Mouse (Mus musculus) layer of hippocampus, adult 18-20 months (tissue): ENCODE measurements around the gene Tfpt. TPM values are rescaled to one million over a fixed set of nuclear protein-coding genes. Genes with fewer than 3 reads are reported as not detected.
"Not testable (repeated sequence)": the region's sequence is repeated elsewhere in the genome, so short reads cannot be mapped to it uniquely, and the experiment has no call there.

Source experiments
- DNase-seq, 2 experiments: peaks; one replicate each; pipeline ENCODE4 v3.0.0; 2022; ENCODE audit warnings: low spot score in 2 of 2
- total RNA-seq, 2 experiments: library from RNA; stranded (reverse); gene quantifications; 2 replicates each; pipeline ENCODE4 v1.2.3; 2021

Gene Tfpt
- total RNA-seq, 2 experiments from 2014 or later, result 39.2 to 44.2 TPM

DNA sequence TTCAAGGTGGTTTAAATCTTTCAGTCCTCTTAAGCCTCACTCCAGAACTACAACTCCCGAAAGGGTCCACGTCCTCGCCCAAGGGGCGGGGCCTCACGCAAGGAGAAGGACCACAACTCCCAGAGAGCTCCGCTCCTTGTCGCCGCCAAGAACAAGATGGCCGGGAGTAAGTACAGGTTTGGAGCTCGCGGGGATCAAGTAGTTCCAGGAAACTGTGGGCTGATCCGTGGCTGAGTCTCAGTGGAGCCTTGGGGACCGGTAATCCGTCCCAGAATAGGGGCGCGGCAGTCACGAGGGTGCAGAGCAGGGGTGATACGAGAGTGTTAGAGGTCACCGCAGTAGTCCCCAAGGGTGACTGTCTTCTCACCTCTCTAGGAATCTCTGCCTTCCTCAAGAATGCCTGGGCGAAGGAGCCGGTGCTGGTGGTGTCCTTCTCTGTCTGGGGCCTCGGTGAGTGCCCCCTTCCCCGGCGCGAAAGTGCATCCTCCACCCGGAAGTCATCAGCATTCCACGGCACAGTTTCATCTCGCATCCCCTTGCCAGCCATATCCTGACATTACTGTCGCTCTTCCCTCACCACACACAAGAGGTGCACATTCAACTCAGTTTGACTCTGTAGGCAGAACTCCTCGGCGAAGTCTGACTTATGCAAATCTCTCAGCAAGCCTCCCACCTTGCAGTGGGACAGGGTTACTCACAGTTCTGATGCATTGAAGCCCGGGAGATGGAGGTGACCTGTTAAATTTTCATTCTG lies 12.3 kb downstream of the Tfpt start, which contains the start of gene Ndufa3:
Ndufa3 (plus strand) TSS at position 132 of the 754 bp plus-strand sequence.
- DNase-seq, result peak; percentile 86 to 90

DNA sequence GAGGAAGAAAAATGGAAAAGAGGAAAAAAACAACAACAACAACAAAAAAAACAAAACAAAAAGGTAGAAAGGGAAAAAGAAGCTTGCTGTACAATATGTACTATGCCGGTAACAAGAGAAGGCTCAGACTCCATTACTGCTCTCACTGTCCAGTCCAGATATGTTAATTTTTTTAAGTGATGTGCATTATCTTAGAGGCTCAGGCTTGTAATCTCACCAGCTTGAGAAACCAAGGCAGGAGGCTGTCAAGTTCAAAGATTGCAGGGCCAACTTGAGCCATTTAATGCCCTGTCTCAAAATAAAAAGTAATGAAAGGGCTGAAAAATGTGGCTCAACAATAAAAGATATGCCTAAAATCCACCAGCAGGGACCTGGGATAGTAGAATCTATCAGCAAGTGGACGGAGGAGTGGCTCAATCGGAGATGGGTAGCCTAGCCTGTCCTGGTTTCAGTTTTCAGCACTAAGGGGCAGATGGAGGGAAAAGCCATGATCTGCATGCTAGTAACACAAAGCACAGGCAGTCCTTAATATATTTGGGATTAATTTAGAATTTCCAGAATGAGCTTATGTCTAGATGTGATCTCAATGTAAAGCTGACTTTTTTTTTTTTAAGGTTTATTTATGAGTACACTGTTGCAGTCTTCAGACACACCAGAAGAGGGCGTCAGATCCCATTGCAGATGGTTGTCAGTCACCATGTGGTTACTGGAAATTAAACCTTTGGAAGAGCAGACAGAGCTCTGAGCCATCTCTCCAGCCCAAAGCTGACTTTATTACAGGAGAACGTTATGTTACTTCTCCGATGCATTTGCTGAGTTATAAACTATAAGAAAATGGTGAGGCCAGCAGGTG lies 13.1 kb downstream of the Tfpt start:
- no peak for DNase-seq

DNA sequence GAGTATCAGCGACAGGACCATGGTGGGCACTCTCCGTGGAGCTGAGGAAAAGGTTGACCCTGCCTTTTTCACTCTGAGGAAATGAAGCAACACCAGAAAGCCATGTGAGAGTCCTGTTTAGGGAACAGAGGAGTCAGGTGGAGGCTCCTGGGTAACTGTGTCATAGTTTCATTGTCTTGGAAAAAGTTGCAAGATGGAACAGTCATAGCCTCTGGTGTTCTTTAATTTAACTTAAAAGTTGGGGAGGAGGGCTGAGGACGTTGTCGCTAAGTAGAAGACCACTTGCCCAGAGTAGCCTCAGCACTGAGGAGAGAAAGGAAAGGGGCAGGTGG lies 13.7 kb downstream of the Tfpt start, which contains the start of gene Oscar:
Oscar (minus strand) TSS at position 101 of the 332 bp plus-strand sequence.
- no peak for DNase-seq

DNA sequence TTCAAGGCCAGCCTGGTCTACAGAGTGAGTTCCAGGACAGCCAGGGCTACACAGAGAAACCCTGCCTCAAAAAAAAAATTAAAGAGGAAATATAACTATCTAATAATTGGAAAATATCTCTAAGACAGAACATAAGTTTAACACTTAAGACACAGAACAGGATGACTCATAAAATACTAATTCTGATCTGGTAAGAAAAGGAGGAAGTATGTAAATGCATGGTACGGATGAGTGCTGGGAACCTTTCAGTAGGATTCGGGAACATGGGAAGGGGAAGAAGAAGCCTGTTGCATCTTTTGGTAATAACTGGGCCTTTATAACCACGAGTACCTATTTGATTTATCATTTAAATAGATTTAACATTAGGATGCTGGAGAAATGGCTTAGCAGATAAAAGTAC lies 15.7 kb downstream of the Tfpt start:
- no peak for DNase-seq

DNA sequence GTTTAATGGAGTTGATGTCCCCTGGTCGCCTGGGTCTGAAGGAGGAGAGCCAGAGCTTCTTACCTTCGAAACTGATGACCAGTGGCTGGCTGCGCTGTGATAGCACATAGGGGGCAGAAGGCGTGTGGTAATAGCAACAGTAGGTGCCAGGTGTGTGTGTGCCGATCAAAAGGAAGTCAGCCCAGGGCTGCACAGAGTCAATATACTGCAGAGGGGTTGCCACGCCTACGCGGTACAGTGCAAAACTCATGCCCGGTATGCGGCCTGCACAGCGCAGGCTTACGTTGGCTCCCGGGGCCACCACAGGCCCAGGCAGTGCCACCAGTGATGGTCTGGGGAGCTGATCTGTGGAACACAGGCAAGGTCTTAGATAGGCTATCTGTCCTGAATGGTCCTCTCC lies 18.7 kb downstream of the Tfpt start:
- DNase-seq, result no peak

DNA sequence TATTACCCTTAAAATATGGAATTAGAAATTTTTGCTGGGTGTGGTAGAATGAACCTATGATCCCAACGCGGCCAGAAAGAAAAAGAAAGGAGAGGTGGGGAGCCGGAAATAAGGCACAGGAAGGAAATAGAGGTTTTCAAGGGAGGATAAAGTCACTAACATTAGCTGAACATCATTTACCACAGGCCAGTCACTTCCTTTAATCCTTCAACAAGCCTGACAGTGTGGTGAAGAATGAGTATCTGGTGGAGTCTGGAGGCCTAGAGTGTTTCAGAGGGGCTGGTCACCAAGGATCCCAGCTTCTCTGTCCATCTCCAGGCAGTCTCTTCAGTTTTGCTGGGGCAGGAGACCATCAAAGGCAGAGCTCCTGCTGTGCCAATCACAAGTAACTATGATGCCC lies 19.3 kb downstream of the Tfpt start:
- DNase-seq, result no peak

DNA sequence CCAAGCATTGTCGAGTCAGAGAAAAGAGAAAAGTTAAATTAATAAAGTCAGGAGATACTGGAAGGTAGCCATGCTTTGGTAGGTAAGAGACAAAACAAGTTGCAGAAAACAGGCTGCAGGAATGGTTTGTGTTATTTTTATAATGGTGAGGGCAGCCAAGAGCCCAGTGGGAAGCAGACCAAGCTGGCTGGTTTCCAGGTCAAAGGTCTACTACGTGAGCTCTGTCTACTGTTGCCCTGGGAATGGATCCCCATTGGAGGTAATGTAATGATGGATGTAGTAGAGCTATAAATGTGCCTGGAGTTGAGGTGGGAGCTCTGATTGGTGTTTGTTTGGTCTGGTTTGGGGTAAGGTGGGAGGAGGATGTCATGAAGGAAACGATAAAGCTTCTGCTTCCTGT lies 20.6 kb downstream of the Tfpt start:
- no peak for DNase-seq

DNA sequence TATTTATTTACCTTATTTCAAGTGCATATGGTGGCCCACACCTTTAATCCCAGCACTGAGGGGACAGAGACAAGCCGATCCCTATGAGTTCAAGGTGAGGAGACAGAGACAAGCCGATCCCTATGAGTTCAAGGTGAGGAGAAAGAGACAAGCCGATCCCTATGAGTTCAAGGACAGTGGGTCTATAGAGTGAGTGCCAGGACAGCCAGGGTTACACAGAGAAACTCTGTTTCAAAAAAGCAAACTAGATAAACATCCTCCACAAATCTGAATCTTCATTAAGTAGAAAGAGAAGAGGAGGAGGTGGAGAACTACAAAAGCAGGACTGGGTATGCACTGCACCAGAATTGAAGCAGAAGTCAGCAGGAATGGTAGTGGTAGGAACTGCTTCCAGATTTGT lies 21.1 kb downstream of the Tfpt start:
- no peak for DNase-seq

DNA sequence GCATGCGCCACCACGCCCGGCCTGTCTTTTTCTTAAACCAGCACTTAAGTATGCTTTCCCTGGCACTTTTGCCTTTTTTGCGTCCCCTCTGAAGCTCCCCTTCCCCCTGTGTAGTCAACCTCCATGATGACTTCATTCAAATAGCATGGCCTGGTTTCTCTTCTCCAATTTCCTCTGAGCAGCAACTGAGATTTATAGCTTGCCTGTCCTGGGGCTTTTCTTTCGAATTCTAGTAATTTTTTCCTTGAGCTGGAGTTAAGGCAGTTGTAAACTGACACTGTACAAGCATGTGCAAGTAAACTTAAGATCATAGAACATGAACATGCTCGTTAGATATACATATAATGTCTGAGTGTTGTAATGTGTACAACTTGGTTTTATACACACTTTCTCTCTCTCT lies 22.3 kb downstream of the Tfpt start:
- no peak for DNase-seq

DNA sequence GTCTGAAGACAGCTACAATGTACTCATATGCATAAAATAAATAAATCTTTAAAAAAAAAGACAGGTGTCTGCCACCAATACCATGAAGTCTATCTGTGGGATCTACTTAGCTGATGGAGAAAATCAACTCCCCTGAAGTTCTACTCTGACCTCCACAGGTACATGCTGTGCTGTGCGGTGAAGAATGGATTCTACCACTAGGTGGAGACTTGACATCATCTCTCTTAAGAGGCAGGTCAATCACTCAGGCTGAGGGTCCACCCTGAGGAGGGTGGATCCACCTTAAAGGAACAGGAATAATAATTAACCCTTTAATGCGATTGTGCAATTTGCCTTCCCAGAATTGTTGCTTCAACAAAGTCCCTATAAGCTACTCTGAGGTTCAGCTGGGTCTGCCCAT lies 22.9 kb downstream of the Tfpt start:
- DNase-seq, result no peak

DNA sequence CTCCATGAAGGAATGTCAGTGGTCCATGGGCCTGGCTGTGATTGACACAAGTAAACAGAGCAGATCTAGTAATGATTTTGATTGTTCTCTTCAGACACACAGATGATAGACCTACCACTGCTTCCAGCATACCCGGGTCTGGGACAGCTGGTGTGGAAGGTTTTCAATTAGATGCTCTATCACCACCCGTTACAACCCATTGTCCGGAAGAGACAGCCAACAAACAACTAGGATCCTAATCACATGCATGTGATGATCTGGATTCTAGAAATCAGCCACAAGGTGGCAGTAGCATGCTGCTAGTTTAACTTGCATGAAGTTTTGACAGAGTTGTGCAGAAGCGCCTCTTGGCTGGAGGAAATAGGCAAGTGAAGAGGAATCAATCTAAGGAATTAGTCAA lies 28.6 kb downstream of the Tfpt start:
- peak; percentile 47 to 88 for DNase-seq

DNA sequence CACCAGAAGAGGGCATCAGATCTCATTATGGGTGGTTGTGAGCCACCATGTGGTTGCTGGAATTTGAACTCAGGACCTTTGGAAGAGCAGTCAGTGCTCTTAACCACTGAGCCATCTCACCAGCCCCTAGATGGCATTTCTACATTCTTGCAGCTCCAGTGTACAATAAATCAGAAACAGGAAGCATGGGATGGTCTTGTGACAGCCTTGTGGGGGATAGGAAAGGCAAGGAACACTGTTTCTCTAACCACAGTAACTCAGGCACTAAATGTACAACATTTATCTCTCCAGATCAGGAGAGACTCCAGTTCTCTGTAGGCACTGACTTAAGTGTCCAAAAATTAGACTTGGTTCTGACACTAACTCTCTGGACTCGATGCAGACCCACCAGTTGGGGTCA lies 32.0 kb downstream of the Tfpt start:
- not testable (repeated sequence) for DNase-seq

DNA sequence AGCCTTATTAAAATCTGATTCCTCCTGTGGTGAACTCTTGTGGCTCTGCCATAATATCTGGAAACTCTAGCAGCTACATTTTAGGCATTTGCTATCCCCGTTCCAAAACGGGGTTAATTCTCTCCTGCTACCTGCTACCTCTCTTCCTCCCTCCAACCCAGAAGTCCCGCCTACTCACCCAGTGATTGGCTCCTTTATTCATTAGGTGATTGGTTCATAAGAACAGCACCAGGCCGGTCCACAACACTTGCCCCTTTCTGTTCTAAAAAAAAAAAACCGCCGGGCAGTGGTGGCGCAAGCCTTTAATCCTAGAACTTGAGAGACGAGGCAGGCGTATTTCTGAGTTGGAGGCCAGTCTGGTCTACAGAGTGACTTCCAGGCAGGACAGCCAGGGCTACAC lies 34.6 kb downstream of the Tfpt start:
- no peak for DNase-seq

DNA sequence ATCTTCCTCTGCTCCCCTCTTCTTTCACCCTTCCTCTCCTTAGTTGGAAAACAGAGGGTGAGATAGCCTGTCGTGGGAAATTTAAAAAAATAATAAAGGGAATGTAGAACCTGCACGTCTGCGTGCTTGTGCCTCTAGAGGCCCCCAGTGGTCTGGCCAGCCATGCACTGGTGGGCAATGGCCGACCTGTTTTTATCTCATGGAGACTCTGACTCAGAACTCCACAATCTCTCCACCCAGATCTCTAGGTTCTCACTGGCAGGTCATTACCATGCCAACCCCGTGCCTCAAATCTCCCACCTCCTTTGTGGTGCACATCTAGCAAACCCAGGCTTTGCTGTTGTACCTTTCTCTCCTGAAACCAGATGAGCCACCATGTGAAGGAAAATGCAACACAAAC lies 35.0 kb downstream of the Tfpt start:
- no peak for DNase-seq

DNA sequence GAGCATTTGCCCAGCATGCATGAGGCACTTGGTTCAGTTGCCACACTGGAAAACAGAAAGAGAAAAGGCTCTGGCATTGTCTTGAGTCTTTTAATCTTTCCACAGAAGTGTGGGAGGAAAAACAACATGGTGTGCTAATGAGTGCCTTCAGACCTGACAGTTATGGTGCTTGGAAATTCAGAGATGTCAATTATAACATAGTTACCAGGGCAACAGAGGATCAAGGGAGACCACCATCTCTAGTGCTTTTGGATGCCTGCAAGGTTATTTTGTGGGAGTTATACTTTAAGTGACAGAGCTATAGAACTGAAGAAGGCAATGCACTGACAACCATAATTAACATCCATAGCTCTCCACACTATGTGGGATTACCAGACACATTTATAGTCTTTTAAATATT lies 35.9 kb downstream of the Tfpt start:
- no peak for DNase-seq

DNA sequence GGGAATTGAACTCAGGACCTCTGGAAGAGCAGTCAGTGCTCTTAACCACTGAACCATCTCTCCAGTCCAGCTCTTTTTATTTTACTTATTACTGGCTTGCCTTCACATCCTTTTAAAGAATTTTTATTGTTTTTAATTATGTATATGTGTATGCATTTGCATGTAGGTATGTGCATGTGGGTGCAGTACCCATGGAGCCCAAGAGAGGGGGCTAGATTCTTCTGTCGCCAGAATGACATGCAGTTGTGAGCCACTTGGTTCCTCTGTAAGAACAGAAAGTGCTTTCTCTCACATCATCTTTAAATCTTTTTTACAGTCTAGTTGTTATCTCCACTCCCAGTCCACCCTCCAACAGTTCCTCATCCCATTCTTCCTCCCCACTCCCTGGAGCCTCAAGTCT lies 38.2 kb downstream of the Tfpt start:
- DNase-seq, result no peak

DNA sequence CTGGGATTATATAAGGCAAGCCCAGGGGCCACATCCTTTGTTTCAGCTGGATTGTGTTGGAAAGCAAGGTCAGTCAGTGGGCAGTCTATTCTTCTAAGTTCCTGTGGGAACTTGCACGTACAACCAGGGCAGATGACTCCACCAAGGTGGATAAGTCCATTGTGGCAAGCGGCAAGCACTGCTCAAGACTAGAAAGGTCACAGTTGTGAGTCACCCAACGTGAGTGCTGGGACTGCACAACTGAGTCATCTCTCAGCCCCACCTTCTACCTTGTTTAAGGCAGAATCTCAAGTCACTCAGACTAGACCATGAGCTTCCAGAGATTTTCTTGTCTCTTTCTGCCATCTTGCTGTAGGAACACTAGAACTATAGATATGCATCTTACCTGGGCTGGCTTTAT lies 39.2 kb downstream of the Tfpt start:
- DNase-seq, result no peak

DNA sequence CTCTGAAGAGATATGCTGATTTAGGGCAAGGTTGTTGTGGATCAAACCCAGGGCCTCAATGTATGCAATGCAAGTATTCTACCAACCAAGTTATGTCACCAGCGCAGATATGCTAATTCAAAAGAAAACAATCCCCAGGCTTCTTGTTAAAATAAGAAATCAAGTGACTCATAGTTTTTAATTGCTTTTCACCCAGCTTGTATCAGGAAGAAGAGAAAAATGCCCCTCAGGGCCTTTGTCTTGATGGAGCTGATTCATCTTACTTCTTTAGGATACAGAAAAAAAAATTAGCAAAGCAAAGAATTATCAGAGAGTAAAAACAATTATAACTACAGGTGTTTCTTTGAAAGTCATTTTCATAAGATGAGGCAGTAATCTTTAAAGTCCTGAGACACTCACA lies 42.4 kb downstream of the Tfpt start:
- no peak for DNase-seq

DNA sequence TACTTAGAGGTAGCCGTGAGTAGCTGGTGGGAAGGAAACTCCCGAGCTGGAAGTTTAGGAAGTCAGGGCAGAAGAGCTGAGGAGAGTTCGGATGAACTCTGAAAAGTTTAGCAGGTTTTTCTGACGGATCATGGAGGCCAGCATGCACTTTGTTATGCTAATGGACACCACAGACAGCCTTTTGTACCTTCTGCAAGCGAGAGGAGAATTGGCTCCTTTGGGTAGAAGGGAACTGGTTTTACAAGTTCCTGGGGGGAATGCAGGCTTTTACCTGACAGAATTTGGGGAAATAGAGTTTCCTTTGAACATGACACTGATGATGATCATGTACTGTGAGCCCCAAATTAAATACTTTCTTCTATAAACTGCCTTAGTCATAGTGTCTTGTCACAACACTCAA lies 43.5 kb downstream of the Tfpt start:
- no peak for DNase-seq

DNA sequence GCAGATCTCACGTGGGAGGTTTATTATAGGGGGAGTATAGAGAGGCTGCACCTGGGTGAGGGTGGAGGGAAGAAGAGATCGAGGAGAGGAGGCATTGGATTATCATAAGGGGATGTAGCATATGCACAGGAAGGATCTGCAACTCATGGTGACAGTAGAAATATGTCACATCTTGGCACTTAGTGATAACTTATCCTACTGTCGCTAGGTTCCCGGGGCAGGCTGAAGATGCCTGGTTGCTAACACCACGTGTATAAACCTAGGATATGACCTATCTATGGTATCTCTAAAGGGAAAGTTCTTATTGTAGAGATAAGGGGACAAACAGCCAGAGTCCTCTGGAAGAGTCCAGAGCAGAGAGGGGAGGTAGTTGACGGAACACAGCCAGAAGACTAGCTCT lies 44.0 kb downstream of the Tfpt start:
- DNase-seq, result no peak

DNA sequence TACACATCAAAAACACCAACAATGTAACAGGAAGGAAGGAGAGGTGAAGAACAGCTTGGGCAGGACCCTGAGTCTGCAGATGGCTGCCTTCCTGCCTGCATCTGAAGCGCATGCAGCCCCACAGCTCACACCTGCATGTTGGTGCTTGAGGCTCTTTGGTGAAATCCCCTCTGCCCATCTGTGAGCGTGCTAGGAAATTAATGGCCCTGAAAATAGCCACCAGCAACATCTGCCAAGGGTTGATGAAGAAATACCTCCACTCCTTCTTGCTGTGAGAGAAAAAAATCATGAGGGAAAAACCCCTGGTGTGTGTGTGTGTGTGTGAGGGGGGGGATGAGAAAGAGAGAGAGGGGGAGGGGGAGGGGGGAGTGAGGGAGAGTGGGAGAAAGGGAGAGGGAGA lies 49.7 kb downstream of the Tfpt start:
- DNase-seq, result no peak

DNA sequence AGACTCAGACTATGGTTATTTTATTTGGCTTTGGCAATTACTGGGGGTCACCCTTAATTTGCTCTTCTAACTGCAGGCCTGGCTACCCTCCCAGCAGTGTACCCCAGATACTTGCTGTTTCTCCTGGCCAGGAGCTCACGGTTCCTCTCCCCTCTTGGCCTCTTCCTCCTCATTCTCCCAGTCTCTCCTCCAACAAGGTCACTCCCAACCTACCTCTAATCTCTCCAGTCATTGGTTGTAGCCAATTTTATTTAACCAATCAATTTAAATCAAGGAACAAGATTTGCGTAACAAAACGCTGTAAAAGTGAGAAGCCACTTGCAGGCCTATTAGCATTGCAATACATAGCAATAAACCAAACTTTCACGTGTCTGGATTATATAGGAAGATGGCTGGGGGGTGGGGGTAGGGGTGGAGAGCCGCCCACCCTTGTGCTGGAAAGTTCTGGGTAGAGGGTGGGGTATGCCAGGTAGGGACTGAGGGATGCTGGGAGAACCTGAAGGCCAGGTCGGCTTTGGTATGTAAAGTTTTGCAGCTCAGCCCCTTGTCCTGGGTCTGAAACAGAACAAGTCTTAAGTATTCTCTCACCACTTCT lies 50.7 kb downstream of the Tfpt start:
- DNase-seq, result no peak
